Mouse (Mus musculus) myocyte (in vitro differentiated cells): ENCODE measurements around the gene Zfp385c.

Experiments used
- MAX ChIP-seq: IDR thresholded peaks from one replicate; pipeline ENCODE4 v1.6.1; 2011; ENCODE audit warnings: low read depth, mild to moderate bottlenecking, control low read depth
- POLR2AphosphoS2 ChIP-seq: IDR thresholded peaks from one replicate; pipeline ENCODE4 v1.6.1; 2011; ENCODE audit warnings: low read depth, control low read depth; ENCODE audit not compliant: insufficient read length
- TCF12 ChIP-seq: IDR thresholded peaks from one replicate; pipeline ENCODE4 v1.6.1; 2011; ENCODE audit warnings: mild to moderate bottlenecking, control low read depth; ENCODE audit not compliant: poor library complexity, insufficient read depth, severe bottlenecking

- TF ChIP-seq POLR2AphosphoS2 (no peak), MAX (no peak), TCF12 (no peak)
Measured at GRCm38 (mm10) chr11:100716649-100717048, 24.4 kb upstream of the Zfp385c start.
